8 mouse cellular contexts compared by ENCODE assay signal in genomic region chr2:161108933-161109371, GRCm38 (mm10). TPM values are rescaled to one million over a fixed set of nuclear protein-coding genes. Genes with fewer than 3 reads are reported as not detected.
DNase-seq lines count a peak whose midpoint lies in the region; ATAC-seq and TF ChIP-seq lines count a peak whose summit lies in the region.

TSS of gene Chd6 (minus strand) at chr2:161109075.

- H3K36me3 ChIP-seq in C2C12 (ENCODE audit: control insufficient read depth, insufficient read depth) (no peaks in the 10 kb centered on the region), myocyte (ENCODE audit: control insufficient read depth, insufficient read depth) (no peaks in the 10 kb centered on the region)
- no peaks in the 10 kb centered on the region; the same call in 1 of the 2 replicates for H3K36me3 ChIP-seq in erythroblast, embryonic 14.5 days (ENCODE audit: control insufficient read depth)
- no peaks in the 10 kb centered on the region for H3K36me3 ChIP-seq in heart, embryonic 11.5 days (ENCODE audit: control insufficient read depth, insufficient read depth, low read length)
- peaks cover 5% of the 10 kb centered on the region; the same call in 1 of the 2 replicates for H3K36me3 ChIP-seq in kidney, embryonic 16.5 days (ENCODE audit: insufficient read depth, low read length)
- no peaks in the 10 kb centered on the region for H3K36me3 ChIP-seq in liver, adult 2 months (ENCODE audit: control insufficient read depth, insufficient read depth, low read length)
- H3K36me3 ChIP-seq in splenic B cell, adult 2 months (ENCODE audit: control insufficient read depth, insufficient read depth, low read length, poor library complexity, severe bottlenecking) = no peaks in the 10 kb centered on the region

- DNase-seq in brain, embryonic 14.5 days (ENCODE audit: low read depth) = peak; percentile 100
- DNase-seq in liver, adult 2 months (ENCODE audit: extremely low read depth, low read depth, low spot score) = peak; percentile 98
- peak; percentile 100 for DNase-seq in splenic B cell, adult 2 months (ENCODE audit: low read depth, low spot score)

- peak within 1 kb of the TSS; percentile 98 for H3K9ac ChIP-seq in heart, embryonic 11.5 days (ENCODE audit: low read depth, low read length)
- H3K9ac ChIP-seq in kidney, embryonic 16.5 days (replicated peaks; ENCODE audit: low read length) = peak within 1 kb of the TSS; percentile 99
- peak within 1 kb of the TSS; percentile 77 for H3K9ac ChIP-seq in liver, adult 2 months (ENCODE audit: low read depth, low read length)

- ATAC-seq in heart, embryonic 11.5 days (replicated peaks; ENCODE audit: insufficient number of reproducible peaks, low FRiP score, low TSS enrichment) = peak; percentile 99
- peak; percentile 99 for ATAC-seq in kidney, embryonic 16.5 days (ENCODE audit: low FRiP score, low TSS enrichment)

- H3K79me2 ChIP-seq in C2C12 (ENCODE audit: control insufficient read depth, insufficient read depth) = peaks cover 45% of the 10 kb centered on the region
- peaks cover 16% of the 10 kb centered on the region; the same call in 1 of the 2 replicates for H3K79me2 ChIP-seq in liver, adult 2 months (ENCODE audit: control insufficient read depth, insufficient read depth, low read length)
- H3K79me2 ChIP-seq in myocyte (ENCODE audit: control insufficient read depth, insufficient read depth) = peaks cover 43% of the 10 kb centered on the region

- under 1% methylated on average over 27 of the region's 27 CpGs for WGBS in heart, embryonic 11.5 days (ENCODE audit: insufficient replicate concordance)
- under 1% methylated on average over 22 of the region's 27 CpGs for WGBS in kidney, embryonic 16.5 days
- 2% methylated on average over 27 of the region's 27 CpGs for WGBS in liver, adult 2 months

- peak within 1 kb of the TSS; percentile 74 for H3ac ChIP-seq in C2C12 (ENCODE audit: control insufficient read depth, insufficient read length, low read depth)
- H3ac ChIP-seq in myocyte (ENCODE audit: control insufficient read depth, insufficient read length) = peak within 1 kb of the TSS; percentile 66

- H3K4me2 ChIP-seq in heart, embryonic 11.5 days = peak within 1 kb of the TSS; percentile 90
- peak within 1 kb of the TSS; percentile 73 for H3K4me2 ChIP-seq in kidney, embryonic 16.5 days (replicated peaks; ENCODE audit: low read depth, low read length)
- H3K4me2 ChIP-seq in myocyte (ENCODE audit: low read depth) = peak within 1 kb of the TSS; percentile 90

- peak; percentile 19; the same call in 1 of the 2 replicates for TF ChIP-seq POLR2A in brain, embryonic 14.5 days (IDR thresholded peaks at IDR 0.05; ENCODE audit: borderline replicate concordance, extremely low read depth, insufficient read depth, insufficient read length, poor library complexity, severe bottlenecking)
- 0 out of 2 replicates have a peak, but pooled peaks have one; percentile 11 for TF ChIP-seq POLR2A in liver, adult 2 months (IDR thresholded peaks at IDR 0.05; ENCODE audit: extremely low read depth, insufficient read depth, low read length)
- TF ChIP-seq POLR2A in myocyte (IDR thresholded peaks at IDR 0.05; ENCODE audit: insufficient read length, low read depth) = no peak

- peaks cover 33% of the 10 kb centered on the region for H3K79me3 ChIP-seq in C2C12 (ENCODE audit: low read depth)

- peaks cover 23% of the 10 kb centered on the region for H3K4me1 ChIP-seq in erythroblast, embryonic 14.5 days (ENCODE audit: control insufficient read depth)
- peaks cover 7% of the 10 kb centered on the region; the same call in 1 of the 2 replicates for H3K4me1 ChIP-seq in heart, embryonic 11.5 days (ENCODE audit: control insufficient read depth, insufficient read depth, low read length)
- H3K4me1 ChIP-seq in kidney, embryonic 16.5 days (ENCODE audit: insufficient read depth, low read length) = peaks cover 24% of the 10 kb centered on the region
- no peaks in the 10 kb centered on the region for H3K4me1 ChIP-seq in liver, adult 2 months (ENCODE audit: control insufficient read depth, insufficient read depth, low read length)

- H3K4me3 ChIP-seq in C2C12 (ENCODE audit: insufficient read depth, poor library complexity, severe bottlenecking) (peak within 1 kb of the TSS; percentile 93), myocyte (peak within 1 kb of the TSS; percentile 29)
- H3K4me3 ChIP-seq in erythroblast, embryonic 14.5 days (replicated peaks) = peak within 1 kb of the TSS; percentile 93
- H3K4me3 ChIP-seq in heart, embryonic 11.5 days (ENCODE audit: low read depth, low read length) = peak within 1 kb of the TSS; percentile 98
- peak within 1 kb of the TSS; percentile 92 for H3K4me3 ChIP-seq in kidney, embryonic 16.5 days (ENCODE audit: low read length)
- peak within 1 kb of the TSS; percentile 77 for H3K4me3 ChIP-seq in liver, adult 2 months (ENCODE audit: insufficient read depth, low read depth, low read length)

- H3K27ac ChIP-seq in heart, embryonic 11.5 days (ENCODE audit: low read depth, low read length) = peak within 1 kb of the TSS; percentile 98
- peak within 1 kb of the TSS; percentile 100 for H3K27ac ChIP-seq in kidney, embryonic 16.5 days (ENCODE audit: low read length)
- peak within 1 kb of the TSS; percentile 48 for H3K27ac ChIP-seq in liver, adult 2 months (replicated peaks; ENCODE audit: insufficient read depth, low read depth, low read length)

- no peak for TF ChIP-seq CTCF in C2C12 (IDR thresholded peaks at IDR 0.05; ENCODE audit: control insufficient read depth, insufficient read depth, insufficient read length)
- TF ChIP-seq CTCF in brain, embryonic 14.5 days (IDR thresholded peaks at IDR 0.05; ENCODE audit: borderline replicate concordance, extremely low read depth, insufficient read depth, insufficient read length) = no peak
- TF ChIP-seq CTCF in liver, adult 2 months (IDR thresholded peaks at IDR 0.05; ENCODE audit: low read depth, low read length) = no peak

- no peaks in the 10 kb centered on the region for H3K9me3 ChIP-seq in erythroblast, embryonic 14.5 days (ENCODE audit: control insufficient read depth, low read length)
- no peaks in the 10 kb centered on the region for H3K9me3 ChIP-seq in heart, embryonic 11.5 days (replicated peaks; ENCODE audit: control insufficient read depth, low read length)
- no peaks in the 10 kb centered on the region for H3K9me3 ChIP-seq in kidney, embryonic 16.5 days (ENCODE audit: low read length)

- H3K27me3 ChIP-seq in C2C12 (ENCODE audit: control insufficient read depth, insufficient read depth, insufficient read length) = no peaks in the 10 kb centered on the region
- no peaks in the 10 kb centered on the region for H3K27me3 ChIP-seq in erythroblast, embryonic 14.5 days (ENCODE audit: control insufficient read depth)
- H3K27me3 ChIP-seq in heart, embryonic 11.5 days (ENCODE audit: control insufficient read depth, insufficient read depth, low read length) = no peaks in the 10 kb centered on the region
- H3K27me3 ChIP-seq in kidney, embryonic 16.5 days (ENCODE audit: insufficient read depth, low read length) = no peaks in the 10 kb centered on the region
- H3K27me3 ChIP-seq in liver, adult 2 months (ENCODE audit: control insufficient read depth, insufficient read depth, low read length) = no peaks in the 10 kb centered on the region
- H3K27me3 ChIP-seq in myocyte (ENCODE audit: control insufficient read depth, insufficient read depth, insufficient read length) = no peaks in the 10 kb centered on the region
- no peaks in the 10 kb centered on the region for H3K27me3 ChIP-seq in splenic B cell, adult 2 months (ENCODE audit: control insufficient read depth, insufficient read depth, low read length, poor library complexity, severe bottlenecking)

TF ChIP-seq in C2C12, 6 proteins besides CTCF, POLR2A, EP300 and RAD21:
- no peak for TF ChIP-seq MYOD1 (IDR thresholded peaks at IDR 0.05; ENCODE audit: control insufficient read depth, insufficient read length, low read depth)
- no peak for TF ChIP-seq MYOG (IDR thresholded peaks at IDR 0.05; ENCODE audit: control insufficient read depth, extremely low read depth, insufficient read length)
- no peak for TF ChIP-seq CEBPB (IDR thresholded peaks at IDR 0.05; ENCODE audit: low read depth)
- no peak for TF ChIP-seq MAX (IDR thresholded peaks at IDR 0.05)
- no peak for TF ChIP-seq FOSL1 (IDR thresholded peaks at IDR 0.05; ENCODE audit: insufficient read depth, low read length, poor library complexity, severe bottlenecking)
- no peak for TF ChIP-seq USF1 (IDR thresholded peaks at IDR 0.05; ENCODE audit: low read depth)

TF ChIP-seq in myocyte, 11 proteins besides CTCF, POLR2A, EP300 and RAD21:
- TF ChIP-seq USF1 (IDR thresholded peaks at IDR 0.05; ENCODE audit: low read depth) = no peak
- no peak for TF ChIP-seq CEBPB (IDR thresholded peaks at IDR 0.05; ENCODE audit: insufficient read depth, poor library complexity, severe bottlenecking)
- no peak for TF ChIP-seq POLR2AphosphoS2 (IDR thresholded peaks at IDR 0.05; ENCODE audit: insufficient read length, low read depth)
- no peak for TF ChIP-seq MYOG (IDR thresholded peaks at IDR 0.05; ENCODE audit: control insufficient read depth in 1 of 3, insufficient read depth in 1 of 3, insufficient read length in 2 of 3, low read depth in 2 of 3)
- peak; percentile 42 for TF ChIP-seq SRF (IDR thresholded peaks at IDR 0.05; ENCODE audit: control insufficient read depth, insufficient read length, low read depth)
- no peak for TF ChIP-seq TCF3 (IDR thresholded peaks at IDR 0.05; ENCODE audit: insufficient read length, low read depth)

RNA-seq across cellular contexts. Expression of gene Chd6, which starts in this region (rescaled TPM):
- 3.9 TPM for polyA plus RNA-seq in C2C12 (2012; fragmentation: generic; extraction: Trizol)
- 34.5 and 41.5 TPM in 2 replicates for polyA plus RNA-seq in brain, embryonic 14.5 days (2012; rRNA removed)
- polyA plus RNA-seq in erythroblast, embryonic 14.5 days (2012) = 0.17 and 0.49 TPM in 2 replicates
- polyA plus RNA-seq in heart, embryonic 11.5 days (2014; fragmentation: Nextera tagmentation; extraction: Ambion mirVana) = 20.8 and 25.0 TPM in 2 replicates
- 30.1 and 35.6 TPM in 2 replicates for polyA plus RNA-seq in kidney, embryonic 16.5 days (2015; fragmentation: Nextera tagmentation; extraction: Ambion mirVana)
- 12.5 and 13.6 TPM in 2 replicates for total RNA-seq in liver, adult 2 months (2014; rRNA removed)
- polyA plus RNA-seq in liver, adult 2 months (2012; rRNA removed) = 2.9 and 3.9 TPM in 2 replicates
- 5.1 TPM for polyA plus RNA-seq in myocyte (2012; fragmentation: generic; extraction: Trizol)

Comparison
In these comparisons a context has a peak if more than half of its experiments do, and no peak if none do; other contexts are left out.
1. Peak in every context shown above with its lines: DNase-seq, ATAC-seq, H3K4me3 ChIP-seq and H3K27ac ChIP-seq.
2. H3K4me3 ChIP-seq: peak in every context shown above with its lines; median percentile 98 in heart, embryonic 11.5 days; 93 in C2C12; 93 in erythroblast, embryonic 14.5 days; 92 in kidney, embryonic 16.5 days; 77 in liver, adult 2 months; 29 in myocyte.
3. H3K27ac ChIP-seq: peak in every context shown above with its lines; median percentile 100 in kidney, embryonic 16.5 days; 98 in heart, embryonic 11.5 days; 48 in liver, adult 2 months.